Mouse (Mus musculus) cerebellum, adult 8-10 months (tissue): ENCODE data around the gene Slc50a1.
A peak's percentile ranks its signal among the peaks of the same experiment; 100 is the strongest.

ENCODE experiments used
- DNase-seq: peaks from one replicate; pipeline ENCODE4 v3.0.0; 2022

Gene Slc50a1

GRCm38 (mm10) chr3:89270051-89270755 lies at the start of gene Slc50a1:
Slc50a1 (minus strand) TSS chr3:89270570.
- DNase-seq: peak; percentile 81

- DNase-seq: no peak
These were observed 49.4 kb upstream of the Slc50a1 start for GRCm38 (mm10) chr3:89319591-89320350.

- DNase-seq: no peak
These were observed 48.7 kb upstream of the Slc50a1 start for GRCm38 (mm10) chr3:89318971-89319590.

- no peak for DNase-seq
These were observed 47.9 kb upstream of the Slc50a1 start for GRCm38 (mm10) chr3:89318316-89318715.

GRCm38 (mm10) chr3:89317246-89317645 lies 46.9 kb upstream of the Slc50a1 start:
- no peak for DNase-seq

- DNase-seq: peak; percentile 82
These were observed 46.5 kb upstream of the Slc50a1 start for GRCm38 (mm10) chr3:89316833-89317232.

GRCm38 (mm10) chr3:89315930-89316831 lies 45.8 kb upstream of the Slc50a1 start:
- DNase-seq: peak; percentile 30

GRCm38 (mm10) chr3:89315195-89315929 lies 45.0 kb upstream of the Slc50a1 start:
- DNase-seq: peak; percentile 70

- DNase-seq: no peak
These were observed 44.4 kb upstream of the Slc50a1 start for GRCm38 (mm10) chr3:89314791-89315190.

GRCm38 (mm10) chr3:89314340-89314739 lies 44.0 kb upstream of the Slc50a1 start:
- DNase-seq: no peak

- peak; percentile 65 for DNase-seq
These were observed 37.7 kb upstream of the Slc50a1 start for GRCm38 (mm10) chr3:89308089-89308488.

GRCm38 (mm10) chr3:89305551-89306325 lies 35.4 kb upstream of the Slc50a1 start:
- no peak for DNase-seq

- no peak for DNase-seq
These were observed 34.7 kb upstream of the Slc50a1 start for GRCm38 (mm10) chr3:89305105-89305504.

- no peak for DNase-seq
These were observed 34.1 kb upstream of the Slc50a1 start for GRCm38 (mm10) chr3:89304440-89304839.

- no peak for DNase-seq
These were observed 30.1 kb upstream of the Slc50a1 start for GRCm38 (mm10) chr3:89300514-89300913.

GRCm38 (mm10) chr3:89300071-89300470 lies 29.7 kb upstream of the Slc50a1 start:
- DNase-seq: no peak

GRCm38 (mm10) chr3:89299499-89299898 lies 29.1 kb upstream of the Slc50a1 start:
- DNase-seq: no peak

GRCm38 (mm10) chr3:89298908-89299307 lies 28.5 kb upstream of the Slc50a1 start:
- no peak for DNase-seq

- DNase-seq: no peak
These were observed 26.5 kb upstream of the Slc50a1 start for GRCm38 (mm10) chr3:89296761-89297396.

- DNase-seq: no peak
These were observed 25.4 kb upstream of the Slc50a1 start for GRCm38 (mm10) chr3:89295685-89296230.
